Mouse (Mus musculus) bone marrow macrophage, adult 2 months (primary cell): ENCODE measurements around the gene Dscaml1.

Experiments
- CTCF ChIP-seq: IDR thresholded peaks from 2 replicates; pipeline ENCODE4 v1.5.1; 2012; ENCODE audit warnings: low read depth, mild to moderate bottlenecking, low read length, moderate library complexity
- POLR2A ChIP-seq: IDR thresholded peaks from 2 replicates; pipeline ENCODE4 v1.6.1; 2012; ENCODE audit warnings: mild to moderate bottlenecking, low read depth, low read length, borderline replicate concordance

GRCm38 (mm10) chr9:45676578-45676977 is 250.2 kb downstream of the Dscaml1 start:
- TF ChIP-seq POLR2A (no peak), CTCF (no peak)
